Mouse (Mus musculus): ENCODE results near the gene Jdp2. TPM values are rescaled to one million over a fixed set of nuclear protein-coding genes. Genes with fewer than 3 reads are reported as not detected.

The Jdp2 gene
- polyA plus RNA-seq (2015; fragmentation: Nextera tagmentation; extraction: Ambion mirVana): 0.49 and 0.87 TPM in 2 replicates

DNA sequence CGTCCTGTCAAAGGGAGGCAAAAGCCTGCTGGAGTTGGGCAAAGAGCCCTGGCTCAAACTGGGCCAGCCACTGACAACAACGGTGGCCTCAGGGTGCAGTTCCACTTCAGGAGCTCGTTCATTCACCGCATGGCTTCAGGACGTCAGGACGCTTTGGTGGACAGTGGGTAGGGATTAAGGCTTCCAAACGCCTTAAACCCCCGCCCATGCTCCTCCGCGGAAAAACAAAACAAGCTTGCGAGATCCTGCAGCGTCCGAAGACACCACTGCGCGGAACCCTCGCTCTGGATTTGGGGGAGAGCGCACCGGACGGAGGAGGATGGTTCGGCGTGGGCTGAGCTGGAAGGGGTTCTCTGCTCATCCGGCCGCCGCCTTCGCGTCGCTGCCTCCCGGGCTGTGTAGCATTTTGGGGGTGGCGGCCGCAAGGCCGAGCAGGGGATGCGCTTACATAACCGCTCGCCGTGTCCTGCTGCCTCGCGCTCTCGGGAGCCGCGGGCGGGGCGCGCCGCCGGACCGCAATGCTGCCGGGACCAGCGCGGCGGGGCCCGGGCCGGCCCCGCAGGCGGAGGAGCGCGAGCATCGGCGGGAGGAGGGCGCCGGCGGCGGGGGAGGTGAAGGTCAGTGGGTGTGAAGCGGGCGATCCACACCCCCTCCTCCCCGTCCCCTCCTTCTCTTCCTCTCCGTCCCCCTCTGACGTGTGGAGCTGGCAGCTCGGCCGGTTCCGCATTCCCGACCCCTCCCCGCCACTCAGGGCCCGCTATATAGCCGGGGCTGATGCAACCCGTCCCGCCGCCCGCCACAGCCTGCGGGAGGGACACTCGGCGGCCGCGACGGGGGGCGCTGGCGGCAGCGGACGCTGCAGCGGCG, at the start of gene Jdp2:
Gene Jdp2 (plus strand): TSS at position 417 of the 867 bp plus-strand sequence.
- under 1% methylated on average over 81 of the region's 90 CpGs for WGBS
- H3K36me3 ChIP-seq (ENCODE audit: control insufficient read depth, insufficient read depth, low read length): no peaks in the 10 kb centered on the region
- peaks cover 33% of the 10 kb centered on the region for H3K4me1 ChIP-seq (replicated peaks; ENCODE audit: control insufficient read depth, insufficient read depth, low read length)

GRCm38 (mm10) chr12:85549661-85550060, 49.2 kb upstream of the Jdp2 start:
- no peaks in the 10 kb centered on the region for H3K9me3 ChIP-seq (ENCODE audit: control insufficient read depth, low read length)
- no peak overlapping the region for H3K4me2 ChIP-seq (ENCODE audit: low read depth, low read length)
- H3K9ac ChIP-seq (ENCODE audit: low read length): no peak overlapping the region
- no peak for ATAC-seq (ENCODE audit: low read depth)
- H3K4me1 ChIP-seq (replicated peaks; ENCODE audit: control insufficient read depth, insufficient read depth, low read length): peaks cover 15% of the 10 kb centered on the region
- WGBS: 82% methylated on average over 8 of the region's 8 CpGs
- H3K27me3 ChIP-seq (ENCODE audit: control insufficient read depth, insufficient read depth, low read depth, low read length): no peaks in the 10 kb centered on the region; the same call in 1 of the 2 replicates
- no peak overlapping the region for H3K27ac ChIP-seq (ENCODE audit: low read length)
- no peaks in the 10 kb centered on the region for H3K36me3 ChIP-seq (ENCODE audit: control insufficient read depth, insufficient read depth, low read length)
- H3K4me3 ChIP-seq (ENCODE audit: low read length): no peak overlapping the region

More for the DNA sequence above, at the start of gene Jdp2:
- peak within 1 kb of the TSS; percentile 90 for H3K4me2 ChIP-seq (ENCODE audit: low read depth, low read length)
- peak within 1 kb of the TSS; percentile 90 for H3K9ac ChIP-seq (ENCODE audit: low read length)
- H3K4me3 ChIP-seq (ENCODE audit: low read length): peak within 1 kb of the TSS; percentile 79
- peak; percentile 97 for ATAC-seq (ENCODE audit: low read depth)
- H3K27me3 ChIP-seq (ENCODE audit: control insufficient read depth, insufficient read depth, low read depth, low read length): no peaks in the 10 kb centered on the region
- no peaks in the 10 kb centered on the region for H3K9me3 ChIP-seq (ENCODE audit: control insufficient read depth, low read length)
- peak within 1 kb of the TSS; percentile 86 for H3K27ac ChIP-seq (ENCODE audit: low read length)

- 86% methylated on average over 4 of the region's 4 CpGs for WGBS
Observed at GRCm38 (mm10) chr12:85550435-85550834, 48.4 kb upstream of the Jdp2 start.

DNA sequence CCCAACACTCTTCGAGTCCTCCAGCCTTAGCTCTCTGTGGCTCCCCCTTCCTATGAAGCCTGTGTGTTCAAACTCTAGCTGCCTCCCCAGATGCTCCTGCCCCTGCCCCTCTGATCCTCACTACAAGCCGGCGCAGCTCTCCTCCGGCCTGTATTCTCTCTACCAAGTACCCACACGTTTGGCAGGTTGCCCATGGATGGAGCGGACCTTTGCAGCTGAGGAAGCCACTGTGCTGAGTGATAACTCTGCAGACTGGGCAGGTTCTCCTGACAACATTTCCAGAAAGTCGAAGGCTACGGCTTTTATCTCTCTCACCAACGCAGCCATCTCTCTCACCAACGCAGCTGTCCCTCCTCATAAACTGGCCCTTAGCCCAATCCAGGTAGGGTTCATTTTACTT, 39.5 kb upstream of the Jdp2 start:
- Histone ChIP-seq H3K27ac (ENCODE audit: low read length) (no peak overlapping the region), H3K4me1 (replicated peaks; ENCODE audit: control insufficient read depth, insufficient read depth, low read length) (no peaks in the 10 kb centered on the region), H3K4me2 (ENCODE audit: low read depth, low read length) (no peak overlapping the region), H3K4me3 (ENCODE audit: low read length) (no peak overlapping the region), H3K27me3 (ENCODE audit: control insufficient read depth, insufficient read depth, low read depth, low read length) (no peaks in the 10 kb centered on the region), H3K9ac (ENCODE audit: low read length) (no peak overlapping the region), H3K36me3 (ENCODE audit: control insufficient read depth, insufficient read depth, low read length) (no peaks in the 10 kb centered on the region), H3K9me3 (ENCODE audit: control insufficient read depth, low read length) (no peaks in the 10 kb centered on the region)
- WGBS: 66% methylated on average over 10 of the region's 10 CpGs
- no peak for ATAC-seq (ENCODE audit: low read depth)

More at GRCm38 (mm10) chr12:85550435-85550834, 48.4 kb upstream of the Jdp2 start:
- H3K36me3 ChIP-seq (ENCODE audit: control insufficient read depth, insufficient read depth, low read length): no peaks in the 10 kb centered on the region
- no peaks in the 10 kb centered on the region; the same call in 1 of the 2 replicates for H3K27me3 ChIP-seq (ENCODE audit: control insufficient read depth, insufficient read depth, low read depth, low read length)
- no peaks in the 10 kb centered on the region for H3K9me3 ChIP-seq (ENCODE audit: control insufficient read depth, low read length)
- no peak for ATAC-seq (ENCODE audit: low read depth)
- H3K9ac ChIP-seq (ENCODE audit: low read length): no peak overlapping the region
- H3K27ac ChIP-seq (ENCODE audit: low read length): no peak overlapping the region
- H3K4me1 ChIP-seq (replicated peaks; ENCODE audit: control insufficient read depth, insufficient read depth, low read length): peaks cover 15% of the 10 kb centered on the region
- H3K4me3 ChIP-seq (ENCODE audit: low read length): no peak overlapping the region
- H3K4me2 ChIP-seq (ENCODE audit: low read depth, low read length): no peak overlapping the region

- no peaks in the 10 kb centered on the region for H3K9me3 ChIP-seq (ENCODE audit: control insufficient read depth, low read length)
- H3K4me1 ChIP-seq (replicated peaks; ENCODE audit: control insufficient read depth, insufficient read depth, low read length): peaks cover 3% of the 10 kb centered on the region
- H3K27me3 ChIP-seq (ENCODE audit: control insufficient read depth, insufficient read depth, low read depth, low read length): no peaks in the 10 kb centered on the region
- no peaks in the 10 kb centered on the region for H3K36me3 ChIP-seq (ENCODE audit: control insufficient read depth, insufficient read depth, low read length)
- no peak overlapping the region for H3K4me3 ChIP-seq (ENCODE audit: low read length)
- no peak overlapping the region for H3K9ac ChIP-seq (ENCODE audit: low read length)
- no peak overlapping the region for H3K4me2 ChIP-seq (ENCODE audit: low read depth, low read length)
- WGBS: 72% methylated on average over 2 of the region's 2 CpGs
- no peak for ATAC-seq (ENCODE audit: low read depth)
- no peak overlapping the region for H3K27ac ChIP-seq (ENCODE audit: low read length)
Observed at GRCm38 (mm10) chr12:85565441-85565840, 33.4 kb upstream of the Jdp2 start.

- Histone ChIP-seq H3K4me3 (ENCODE audit: low read length) (no peak overlapping the region), H3K27me3 (ENCODE audit: control insufficient read depth, insufficient read depth, low read depth, low read length) (no peaks in the 10 kb centered on the region), H3K9ac (ENCODE audit: low read length) (no peak overlapping the region), H3K4me1 (replicated peaks; ENCODE audit: control insufficient read depth, insufficient read depth, low read length) (peaks cover 7% of the 10 kb centered on the region), H3K27ac (ENCODE audit: low read length) (no peak overlapping the region), H3K36me3 (ENCODE audit: control insufficient read depth, insufficient read depth, low read length) (no peaks in the 10 kb centered on the region), H3K4me2 (ENCODE audit: low read depth, low read length) (no peak overlapping the region), H3K9me3 (ENCODE audit: control insufficient read depth, low read length) (no peaks in the 10 kb centered on the region)
- ATAC-seq (ENCODE audit: low read depth): no peak
- 83% methylated on average over 3 of the region's 3 CpGs for WGBS
Observed at GRCm38 (mm10) chr12:85568298-85568697, 30.5 kb upstream of the Jdp2 start.

DNA sequence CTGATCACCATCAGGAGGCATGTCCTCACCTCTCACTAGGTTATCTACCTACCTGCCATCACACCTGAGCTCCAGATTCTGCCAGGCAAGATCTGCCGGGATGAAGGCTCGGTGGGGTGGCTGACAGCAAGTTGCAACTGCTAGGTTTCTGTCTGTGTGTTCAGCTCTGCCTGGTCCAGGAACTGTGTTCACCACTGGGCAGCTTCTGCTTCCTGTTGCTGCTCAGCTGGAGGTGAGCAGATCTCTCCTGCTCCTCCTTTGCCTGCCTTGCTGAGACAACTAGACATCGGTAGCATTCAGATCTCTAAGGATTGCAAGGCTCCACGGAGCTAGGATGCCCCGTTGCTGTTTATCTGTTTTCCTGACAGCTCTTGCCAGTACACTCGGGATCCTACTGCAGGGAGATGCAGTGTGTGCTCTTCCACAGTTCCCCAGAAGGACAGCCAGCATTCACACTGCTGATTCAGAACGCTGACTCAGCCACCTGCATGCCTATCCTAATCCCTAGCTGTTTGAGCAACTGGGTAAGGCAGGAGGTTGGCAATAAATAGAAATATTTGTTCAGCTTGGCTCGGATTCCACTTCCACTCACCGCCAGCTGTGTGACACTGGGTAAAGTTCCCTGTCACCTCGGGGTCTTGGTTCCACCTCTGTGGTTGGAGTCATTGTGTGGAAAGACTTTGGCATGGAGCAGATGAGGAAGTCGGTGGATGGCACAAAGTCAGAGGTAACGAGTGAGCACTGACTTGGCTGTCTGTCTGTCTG, 29.3 kb upstream of the Jdp2 start:
- no peak overlapping the region for H3K4me3 ChIP-seq (ENCODE audit: low read length)
- ATAC-seq (ENCODE audit: low read depth): no peak
- WGBS: 45% methylated on average over 12 of the region's 12 CpGs
- H3K36me3 ChIP-seq (ENCODE audit: control insufficient read depth, insufficient read depth, low read length): no peaks in the 10 kb centered on the region
- H3K27me3 ChIP-seq (ENCODE audit: control insufficient read depth, insufficient read depth, low read depth, low read length): no peaks in the 10 kb centered on the region
- no peak overlapping the region for H3K9ac ChIP-seq (ENCODE audit: low read length)
- H3K4me1 ChIP-seq (replicated peaks; ENCODE audit: control insufficient read depth, insufficient read depth, low read length): peaks cover 8% of the 10 kb centered on the region
- H3K27ac ChIP-seq (ENCODE audit: low read length): no peak overlapping the region
- H3K9me3 ChIP-seq (ENCODE audit: control insufficient read depth, low read length): no peaks in the 10 kb centered on the region
- no peak overlapping the region for H3K4me2 ChIP-seq (ENCODE audit: low read depth, low read length)

- Histone ChIP-seq H3K9ac (ENCODE audit: low read length) (no peak overlapping the region), H3K27me3 (ENCODE audit: control insufficient read depth, insufficient read depth, low read depth, low read length) (no peaks in the 10 kb centered on the region), H3K9me3 (ENCODE audit: control insufficient read depth, low read length) (no peaks in the 10 kb centered on the region), H3K4me3 (ENCODE audit: low read length) (no peak overlapping the region), H3K36me3 (ENCODE audit: control insufficient read depth, insufficient read depth, low read length) (no peaks in the 10 kb centered on the region), H3K4me1 (replicated peaks; ENCODE audit: control insufficient read depth, insufficient read depth, low read length) (peaks cover 13% of the 10 kb centered on the region), H3K27ac (ENCODE audit: low read length) (no peak overlapping the region), H3K4me2 (ENCODE audit: low read depth, low read length) (no peak overlapping the region)
- WGBS: 58% methylated on average over 1 of the region's 1 CpGs
- ATAC-seq (ENCODE audit: low read depth): no peak
Observed at GRCm38 (mm10) chr12:85570158-85570540, 28.7 kb upstream of the Jdp2 start.

GRCm38 (mm10) chr12:85571312-85571711, 27.5 kb upstream of the Jdp2 start:
- no peak overlapping the region for H3K4me2 ChIP-seq (ENCODE audit: low read depth, low read length)
- ATAC-seq (ENCODE audit: low read depth): no peak
- no peak overlapping the region for H3K4me3 ChIP-seq (ENCODE audit: low read length)
- 63% methylated on average over 11 of the region's 11 CpGs for WGBS
- no peaks in the 10 kb centered on the region for H3K36me3 ChIP-seq (ENCODE audit: control insufficient read depth, insufficient read depth, low read length)
- H3K27me3 ChIP-seq (ENCODE audit: control insufficient read depth, insufficient read depth, low read depth, low read length): no peaks in the 10 kb centered on the region
- peaks cover 20% of the 10 kb centered on the region for H3K4me1 ChIP-seq (replicated peaks; ENCODE audit: control insufficient read depth, insufficient read depth, low read length)
- H3K27ac ChIP-seq (ENCODE audit: low read length): no peak overlapping the region
- no peak overlapping the region for H3K9ac ChIP-seq (ENCODE audit: low read length)
- no peaks in the 10 kb centered on the region for H3K9me3 ChIP-seq (ENCODE audit: control insufficient read depth, low read length)

Measured in lung, embryonic 16.5 days (tissue).